Mouse (Mus musculus): Measurements from ENCODE around the gene Raet1d. TPM values are rescaled to one million over a fixed set of nuclear protein-coding genes. Genes with fewer than 3 reads are reported as not detected.

The Raet1d gene
- polyA plus RNA-seq (2012; ENCODE audit: low replicate concordance) = not detected in 2 replicates

GRCm38 (mm10) chr10:22360252-22360651 lies at the start of gene Raet1d:
Gene Raet1d, plus strand, starts transcription at chr10:22360552.

Other genes starting within 250 kb of the Raet1d start
- not detected in 2 replicates for gene E030030I06Rik, start 211.3 kb upstream of the Raet1d start, polyA plus RNA-seq (2012; ENCODE audit: low replicate concordance)
- gene Raet1e, start 202.0 kb upstream of the Raet1d start, polyA plus RNA-seq (2012; ENCODE audit: low replicate concordance) = not detected in 2 replicates
- gene H60b, start 202.0 kb upstream of the Raet1d start, polyA plus RNA-seq (2012; ENCODE audit: low replicate concordance) = not detected in 2 replicates

All from leukemia stem cell, adult 10-12 weeks (primary cell).